Mouse (Mus musculus) gastrocnemius, postnatal 14 days (tissue): ENCODE data around the gene Pef1. TPM values are rescaled to one million over a fixed set of nuclear protein-coding genes. Genes with fewer than 3 reads are reported as not detected.
A peak's percentile ranks its signal among the peaks of the same experiment; 100 is the strongest.

Experiments used
- DNase-seq: peaks from one replicate; pipeline ENCODE4 v3.0.0; 2021; ENCODE audit warnings: mixed read lengths
- intact Hi-C: fragments of 180-260 bp; cut with DNase I; formaldehyde crosslinking; loops from one replicate; pipeline ENCODE4 v1.15.1; 2025; ENCODE audit warnings: low total_unique reads
- total RNA-seq, 2 experiments: library from RNA; stranded (reverse); gene quantifications; 2 replicates each; pipeline ENCODE4 v1.2.3; 2021

Pef1 gene
- total RNA-seq, 2 experiments from 2014 or later, result 27.6 to 30.8 TPM

GRCm38 (mm10) chr4:130169411-130169971, 67.1 kb downstream of the Pef1 start:
- no peak for DNase-seq
- intact Hi-C loops, result no loop called here

GRCm38 (mm10) chr4:130170362-130170761, 68.0 kb downstream of the Pef1 start:
- intact Hi-C loops, result no loop called here
- no peak for DNase-seq

GRCm38 (mm10) chr4:130171951-130172765, 69.8 kb downstream of the Pef1 start:
- DNase-seq, result peak; percentile 63
- intact Hi-C loops, result no loop called here

- intact Hi-C loops, result no loop called here
Observed at GRCm38 (mm10) chr4:130173060-130173822, 70.9 kb downstream of the Pef1 start.

GRCm38 (mm10) chr4:130173911-130174311, 71.6 kb downstream of the Pef1 start:
- DNase-seq, result no peak
- intact Hi-C loops, result no loop called here

More at GRCm38 (mm10) chr4:130173060-130173822, 70.9 kb downstream of the Pef1 start:
- no peak for DNase-seq

GRCm38 (mm10) chr4:130174335-130175031, 72.1 kb downstream of the Pef1 start:
- intact Hi-C loops, result no loop called here

GRCm38 (mm10) chr4:130175072-130175711, 72.8 kb downstream of the Pef1 start, which contains the start of gene Tinagl1:
Gene Tinagl1, minus strand, starts transcription at chr4:130175122.
- intact Hi-C loops, result no loop called here
- no peak for DNase-seq

More at GRCm38 (mm10) chr4:130174335-130175031, 72.1 kb downstream of the Pef1 start:
- peak; percentile 37 for DNase-seq

- intact Hi-C loops, result no loop called here
- DNase-seq, result no peak
Observed at GRCm38 (mm10) chr4:130176156-130176720, 73.9 kb downstream of the Pef1 start.

GRCm38 (mm10) chr4:130177087-130177486, 74.7 kb downstream of the Pef1 start:
- DNase-seq, result no peak
- intact Hi-C loops, result no loop called here

- DNase-seq, result no peak
- intact Hi-C loops, result no loop called here
Observed at GRCm38 (mm10) chr4:130177536-130177935, 75.2 kb downstream of the Pef1 start.

Other genes starting within 250 kb of the Pef1 start
- not detected for gene Spocd1, start 173.3 kb upstream of the Pef1 start, total RNA-seq
- 1 to 10 TPM; 1.0 to 1.5 TPM for gene Adgrb2, start 117.7 kb upstream of the Pef1 start, total RNA-seq
- 10 to 100 TPM; 37.9 to 46.5 TPM for gene Col16a1, start 54.7 kb upstream of the Pef1 start, total RNA-seq
- not detected for gene Hcrtr1, start 36.8 kb downstream of the Pef1 start, total RNA-seq
- gene Tinagl1, start 72.6 kb downstream of the Pef1 start, total RNA-seq, result 10 to 100 TPM; 29.3 to 39.2 TPM
- gene Gm853, start 119.8 kb downstream of the Pef1 start, total RNA-seq, result not detected
- gene Serinc2, start 176.6 kb downstream of the Pef1 start, total RNA-seq, result 10 to 100 TPM; 53.0 to 57.0 TPM
- 1,000 to 10,000 TPM in 1 of 2 experiments, 100 to 1,000 TPM in 1; 662 to 1,168 TPM for gene Fabp3, start 206.0 kb downstream of the Pef1 start, total RNA-seq
- not detected for gene Gm10570, start 206.1 kb downstream of the Pef1 start, total RNA-seq